Mouse (Mus musculus): ENCODE data around the gene Vmn1r66. TPM values are rescaled to one million over a fixed set of nuclear protein-coding genes. Genes with fewer than 3 reads are reported as not detected.
"Not testable (repeated sequence)": the region's sequence is repeated elsewhere in the genome, so short reads cannot be mapped to it uniquely, and the experiment has no call there.

Vmn1r66 gene
- not detected in 2 replicates for polyA plus RNA-seq (2015; fragmentation: Nextera tagmentation; extraction: Ambion mirVana)

GRCm38 (mm10) chr7:10277906-10278305, at the start of gene Vmn1r66:
Vmn1r66 (minus strand) TSS chr7:10278006.
- H3K27me3 ChIP-seq: no peaks in the 10 kb centered on the region
- ATAC-seq (ENCODE audit: insufficient number of reproducible peaks, insufficient read depth, low FRiP score, low TSS enrichment, low read depth): no peak
- no peaks in the 10 kb centered on the region for H3K36me3 ChIP-seq
- H3K4me3 ChIP-seq: no peak within 1 kb of the TSS
- no peak within 1 kb of the TSS for H3K4me2 ChIP-seq
- no peak within 1 kb of the TSS for H3K27ac ChIP-seq
- H3K4me1 ChIP-seq: no peaks in the 10 kb centered on the region
- H3K9me3 ChIP-seq: peaks cover 4% of the 10 kb centered on the region; the same call in 1 of the 2 replicates
- H3K9ac ChIP-seq: no peak within 1 kb of the TSS

- H3K9ac ChIP-seq; H3K4me1 ChIP-seq; H3K4me2 ChIP-seq; H3K4me3 ChIP-seq; H3K27me3 ChIP-seq; ATAC-seq (ENCODE audit: insufficient number of reproducible peaks, insufficient read depth, low FRiP score, low TSS enrichment, low read depth); H3K27ac ChIP-seq; H3K36me3 ChIP-seq: not testable (repeated sequence)
- H3K9me3 ChIP-seq: peaks cover 18% of the 10 kb centered on the region
- 72% methylated on average over 20 of the region's 20 CpGs for WGBS
These were observed 47.7 kb upstream of the Vmn1r66 start for GRCm38 (mm10) chr7:10325462-10325861.

- Histone ChIP-seq H3K4me1 (no peaks in the 10 kb centered on the region), H3K9ac (no peak overlapping the region), H3K4me2 (no peak overlapping the region), H3K27me3 (no peaks in the 10 kb centered on the region), H3K4me3 (no peak overlapping the region), H3K27ac (no peak overlapping the region), H3K36me3 (no peaks in the 10 kb centered on the region), H3K9me3 (peaks cover 34% of the 10 kb centered on the region)
- 92% methylated on average over 13 of the region's 13 CpGs for WGBS
- no peak for ATAC-seq (ENCODE audit: insufficient number of reproducible peaks, insufficient read depth, low FRiP score, low TSS enrichment, low read depth)
These were observed 25.7 kb downstream of the Vmn1r66 start for GRCm38 (mm10) chr7:10252075-10252474.

DNA sequence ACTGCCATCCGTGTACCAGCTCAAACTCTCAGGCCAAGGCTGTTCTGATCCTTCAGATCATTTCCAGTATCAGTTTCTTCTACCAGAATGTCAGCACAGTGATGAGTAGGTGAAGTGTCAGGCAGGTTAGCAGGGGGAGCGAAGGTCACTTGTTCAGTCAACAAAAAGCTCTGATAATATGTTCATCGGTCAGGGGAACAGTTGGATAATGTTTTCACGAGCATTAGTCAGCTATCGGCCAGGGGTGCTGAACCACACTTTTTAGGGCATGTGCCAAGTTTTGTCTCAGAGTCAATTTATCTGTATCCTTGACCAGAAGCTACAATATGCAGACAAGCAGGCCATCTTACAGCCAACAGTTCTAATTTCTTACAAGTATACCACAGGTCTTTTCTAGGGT, 28.7 kb downstream of the Vmn1r66 start:
- Histone ChIP-seq H3K4me3 (no peak overlapping the region), H3K9ac (no peak overlapping the region), H3K36me3 (no peaks in the 10 kb centered on the region), H3K4me1 (no peaks in the 10 kb centered on the region), H3K27ac (no peak overlapping the region), H3K4me2 (no peak overlapping the region), H3K27me3 (no peaks in the 10 kb centered on the region), H3K9me3 (peaks cover 31% of the 10 kb centered on the region)
- no peak for ATAC-seq (ENCODE audit: insufficient number of reproducible peaks, insufficient read depth, low FRiP score, low TSS enrichment, low read depth)
- 70% methylated on average over 5 of the region's 5 CpGs for WGBS

Other genes starting within 250 kb of the Vmn1r66 start
- not detected in 2 replicates for gene Vmn2r50, start 224.7 kb downstream of the Vmn1r66 start, polyA plus RNA-seq (2015; fragmentation: Nextera tagmentation; extraction: Ambion mirVana)
- gene Vmn2r51, start 172.3 kb downstream of the Vmn1r66 start, polyA plus RNA-seq (2015; fragmentation: Nextera tagmentation; extraction: Ambion mirVana): not detected in 2 replicates
- gene Vmn2r52, start 101.4 kb downstream of the Vmn1r66 start, polyA plus RNA-seq (2015; fragmentation: Nextera tagmentation; extraction: Ambion mirVana): not detected in 2 replicates
- gene Vmn1r67, start 165.3 kb upstream of the Vmn1r66 start, polyA plus RNA-seq (2015; fragmentation: Nextera tagmentation; extraction: Ambion mirVana): not detected in 2 replicates
- 19.2 and 20.9 TPM in 2 replicates for gene Zik1, start 217.4 kb upstream of the Vmn1r66 start, polyA plus RNA-seq (2015; fragmentation: Nextera tagmentation; extraction: Ambion mirVana)